Mouse (Mus musculus): ENCODE data around the gene Ppfia4.

DNA sequence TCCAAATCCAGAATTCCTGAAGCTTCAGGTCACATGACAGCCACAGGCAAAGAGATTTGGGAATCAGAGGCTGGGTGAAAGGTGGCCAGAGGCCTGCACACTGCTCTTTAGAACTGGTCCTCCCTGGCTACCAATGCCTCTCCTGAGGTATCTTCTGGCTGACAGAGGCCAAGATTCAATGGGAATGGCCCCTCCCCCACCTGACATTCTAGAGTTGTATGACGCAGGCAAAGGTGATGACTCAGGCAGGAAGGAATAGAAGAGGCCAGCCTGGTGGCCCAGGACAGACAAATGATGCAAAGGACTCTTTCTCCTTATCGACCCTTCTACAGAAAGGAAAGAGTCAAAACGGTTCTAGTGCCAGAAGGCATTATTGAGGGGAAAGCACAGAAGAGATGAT, 44.5 kb downstream of the Ppfia4 start:
- no peak for TF ChIP-seq HCFC1 (IDR thresholded peaks at IDR 0.05; ENCODE audit: borderline replicate concordance, insufficient read depth, low read length)
- no peak for TF ChIP-seq ZC3H11A (IDR thresholded peaks at IDR 0.05; ENCODE audit: borderline replicate concordance, low read depth, low read length)
- TF ChIP-seq ZNF384 (IDR thresholded peaks at IDR 0.05; ENCODE audit: low read depth, low read length): no peak
- TF ChIP-seq MAFK (IDR thresholded peaks at IDR 0.05; ENCODE audit: insufficient read depth, low read depth, low read length): no peak
- no peak for TF ChIP-seq CHD2 (IDR thresholded peaks at IDR 0.05; ENCODE audit: low read depth, low read length)

Measured in ES-E14 (cell line).